Comparison of ENCODE assay signal across 18 mouse cellular contexts in genomic region chr14:34626824-34627223, GRCm38 (mm10). TPM values are rescaled to one million over a fixed set of nuclear protein-coding genes. Genes with fewer than 3 reads are reported as not detected.
"Had no signal": no experiment of that assay in that cellular context is flagged by ENCODE, and none has a peak within 500 bp of the region (broad histone marks: within the 10 kb centered on the region; RNA-seq: fewer than 3 reads in every experiment).

No protein-coding gene starts in this region.

- H3K27ac ChIP-seq: layer of hippocampus, adult 2 months; limb, embryonic 13.5 days; midbrain, embryonic 12.5 days; neural tube, embryonic 13.5 days had no signal

- H3K9ac ChIP-seq: limb, embryonic 13.5 days; lung, embryonic 14.5 days; midbrain, embryonic 12.5 days; neural tube, embryonic 13.5 days had no signal

- H3K4me1 ChIP-seq: limb, embryonic 13.5 days; midbrain, embryonic 12.5 days; neural tube, embryonic 13.5 days had no signal

- H3K4me3 ChIP-seq: layer of hippocampus, adult 2 months; limb, embryonic 13.5 days; megakaryocyte, embryonic 14.5 days; midbrain, embryonic 12.5 days; neural tube, embryonic 13.5 days had no signal

- H3K27me3 ChIP-seq: limb, embryonic 13.5 days; midbrain, embryonic 12.5 days; neural tube, embryonic 13.5 days had no signal

- DNase-seq: kidney, adult 18-20 months; kidney, postnatal 10 days; kidney, postnatal 4 days; left cerebral cortex, postnatal 4 days; lung, embryonic 14.5 days; lung, postnatal 10 days; lung, postnatal 4 days; retina, postnatal 1 day; thymus, postnatal 4 days had no signal

- ATAC-seq: midbrain, embryonic 16.5 days had no signal

- H3K36me3 ChIP-seq: limb, embryonic 13.5 days; midbrain, embryonic 12.5 days; neural tube, embryonic 13.5 days had no signal

- H3K4me2 ChIP-seq: limb, embryonic 13.5 days; liver, embryonic 11.5 days; lung, embryonic 14.5 days; midbrain, embryonic 12.5 days; neural tube, embryonic 13.5 days had no signal

- H3K9me3 ChIP-seq: limb, embryonic 13.5 days; megakaryocyte, embryonic 14.5 days; midbrain, embryonic 12.5 days; neural tube, embryonic 13.5 days had no signal

RNA-seq across cellular contexts. Expression of gene Opn4, which starts 26.9 kb away (rescaled TPM):
- total RNA-seq: layer of hippocampus, adult 2 months; layer of hippocampus, postnatal 10 days; left cerebral cortex, postnatal 4 days had no signal
- polyA plus RNA-seq: limb, embryonic 13.5 days; liver, embryonic 11.5 days; lung, embryonic 14.5 days; midbrain, embryonic 12.5 days; midbrain, embryonic 16.5 days; neural tube, embryonic 13.5 days; stomach, embryonic 14.5 days had no signal
